Mouse (Mus musculus): ENCODE data around the gene Ldlrap1.

The Ldlrap1 gene

GRCm38 (mm10) chr4:134776246-134776645, 8.4 kb upstream of the Ldlrap1 start:
- in situ Hi-C loops (cut with MboI, MseI), result loop anchor here in 1 of 2 experiments (10.0 kb wide), 1 partner anchor 489 kb away; no protein-coding TSS in a partner anchor

GRCm38 (mm10) chr4:134775234-134775944, 7.6 kb upstream of the Ldlrap1 start:
- in situ Hi-C loops (cut with MboI, MseI), result loop anchor here in 1 of 2 experiments (10.0 kb wide), 1 partner anchor 489 kb away; no protein-coding TSS in a partner anchor

- in situ Hi-C loops (cut with MboI, MseI), result loop anchor here in 1 of 2 experiments (10.0 kb wide), 1 partner anchor 491 kb away; no protein-coding TSS in a partner anchor
Measured at GRCm38 (mm10) chr4:134774126-134774525, 6.3 kb upstream of the Ldlrap1 start.

GRCm38 (mm10) chr4:134772805-134773674, 5.2 kb upstream of the Ldlrap1 start:
- in situ Hi-C loops (cut with MboI, MseI), result loop anchor here in 1 of 2 experiments (10.0 kb wide), 1 partner anchor 492 kb away; no protein-coding TSS in a partner anchor

GRCm38 (mm10) chr4:134769891-134770290, 2.1 kb upstream of the Ldlrap1 start:
- in situ Hi-C loops (cut with MboI, MseI), result loop anchor here in 1 of 2 experiments (10.0 kb wide), 1 partner anchor 495 kb away; no protein-coding TSS in a partner anchor

GRCm38 (mm10) chr4:134769081-134769811, 1.4 kb upstream of the Ldlrap1 start:
- in situ Hi-C loops (cut with MboI, MseI), result no loop called here

- in situ Hi-C loops (cut with MboI, MseI), result no loop called here
Measured at GRCm38 (mm10) chr4:134768226-134768888, 533 bp upstream of the Ldlrap1 start.

GRCm38 (mm10) chr4:134766904-134767425, 859 bp downstream of the Ldlrap1 start:
- in situ Hi-C loops (cut with MboI, MseI), result no loop called here

GRCm38 (mm10) chr4:134766277-134766676, 1.5 kb downstream of the Ldlrap1 start:
- in situ Hi-C loops (cut with MboI, MseI), result no loop called here

GRCm38 (mm10) chr4:134764333-134764732, 3.5 kb downstream of the Ldlrap1 start:
- in situ Hi-C loops (cut with MboI, MseI), result no loop called here

GRCm38 (mm10) chr4:134762360-134762759, 5.5 kb downstream of the Ldlrap1 start:
- in situ Hi-C loops (cut with MboI, MseI), result no loop called here

- in situ Hi-C loops (cut with MboI, MseI), result no loop called here
Measured at GRCm38 (mm10) chr4:134760793-134761201, 7.0 kb downstream of the Ldlrap1 start.

- in situ Hi-C loops (cut with MboI, MseI), result no loop called here
Measured at GRCm38 (mm10) chr4:134760281-134760680, 7.5 kb downstream of the Ldlrap1 start.

GRCm38 (mm10) chr4:134759564-134759963, 8.3 kb downstream of the Ldlrap1 start:
- in situ Hi-C loops (cut with MboI, MseI), result no loop called here

GRCm38 (mm10) chr4:134758922-134759321, 8.9 kb downstream of the Ldlrap1 start:
- in situ Hi-C loops (cut with MboI, MseI), result no loop called here

GRCm38 (mm10) chr4:134758367-134758766, 9.5 kb downstream of the Ldlrap1 start:
- in situ Hi-C loops (cut with MboI, MseI), result no loop called here

GRCm38 (mm10) chr4:134756953-134757352, 10.9 kb downstream of the Ldlrap1 start:
- in situ Hi-C loops (cut with MboI, MseI), result no loop called here

GRCm38 (mm10) chr4:134754941-134755340, 12.9 kb downstream of the Ldlrap1 start:
- in situ Hi-C loops (cut with MboI, MseI), result no loop called here

GRCm38 (mm10) chr4:134754371-134754770, 13.5 kb downstream of the Ldlrap1 start:
- in situ Hi-C loops (cut with MboI, MseI), result no loop called here

GRCm38 (mm10) chr4:134753516-134754261, 14.1 kb downstream of the Ldlrap1 start:
- in situ Hi-C loops (cut with MboI, MseI), result no loop called here
